Mouse (Mus musculus): ENCODE results near the gene Wscd2.

The Wscd2 gene

DNA sequence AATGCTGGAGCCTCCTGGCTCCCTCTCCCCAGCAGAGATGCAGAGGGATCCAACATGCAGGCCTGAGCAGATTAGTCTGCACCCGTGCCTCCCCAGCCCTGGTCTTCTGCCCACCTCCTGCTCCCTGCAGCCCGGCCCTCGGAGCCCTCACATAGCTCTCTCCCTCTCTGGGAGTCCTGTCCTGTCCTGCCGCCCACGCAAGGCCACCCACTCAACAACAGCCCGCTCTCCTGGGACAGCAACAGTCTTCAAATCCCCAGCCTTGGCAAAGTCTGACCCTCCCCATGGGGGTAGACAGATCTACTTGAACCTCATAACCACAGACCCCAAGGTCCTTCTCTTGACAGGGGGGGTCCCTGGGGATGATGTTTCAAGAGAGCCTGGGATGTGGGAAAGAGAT lies 120.4 kb downstream of the Wscd2 start:
- no peak for DNase-seq (ENCODE audit: low read depth, low spot score)

DNA sequence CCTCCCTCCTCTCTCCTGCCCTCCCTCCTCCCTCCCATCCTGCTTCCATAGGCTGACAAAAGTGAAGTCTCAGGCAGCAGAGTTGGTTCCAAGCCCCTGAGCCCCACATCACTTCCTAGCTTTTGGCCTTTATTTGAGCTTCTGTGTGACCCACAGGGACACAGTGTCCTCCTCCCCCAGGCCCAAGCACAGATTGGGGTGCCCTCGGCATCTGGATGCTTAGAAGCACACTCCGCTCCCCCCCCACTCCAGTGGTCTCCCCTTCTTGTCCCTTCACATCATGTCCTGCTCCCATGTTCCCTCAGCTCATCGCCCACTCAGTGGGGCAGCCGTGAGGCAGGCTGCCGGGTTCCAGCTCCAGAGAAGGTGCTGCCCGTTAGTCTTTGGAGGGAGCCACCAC lies 121.0 kb downstream of the Wscd2 start:
- DNase-seq (ENCODE audit: low read depth, low spot score): no peak

DNA sequence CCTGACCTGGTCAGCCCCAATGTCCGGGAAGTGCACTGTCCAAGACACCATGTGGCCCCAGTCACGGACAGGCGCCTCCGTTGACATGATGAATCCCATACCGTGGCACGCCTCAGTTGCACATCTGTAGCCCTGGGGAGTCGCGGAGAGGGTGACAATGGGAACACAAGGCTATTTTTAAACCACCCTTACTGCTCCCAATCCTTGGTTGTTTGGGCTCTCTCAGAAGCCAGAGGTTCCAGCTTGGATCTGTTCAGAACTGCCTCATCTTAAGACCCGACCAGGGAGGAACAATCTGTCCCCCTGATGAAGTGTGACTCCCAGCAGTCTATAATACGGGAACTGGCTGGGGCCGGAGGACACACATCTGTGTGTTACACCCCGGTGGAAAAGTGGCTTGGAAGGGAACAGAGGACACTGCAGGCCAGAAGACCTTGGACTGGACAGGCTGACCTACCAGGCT lies 121.7 kb downstream of the Wscd2 start:
- no peak for DNase-seq (ENCODE audit: low read depth, low spot score)

DNA sequence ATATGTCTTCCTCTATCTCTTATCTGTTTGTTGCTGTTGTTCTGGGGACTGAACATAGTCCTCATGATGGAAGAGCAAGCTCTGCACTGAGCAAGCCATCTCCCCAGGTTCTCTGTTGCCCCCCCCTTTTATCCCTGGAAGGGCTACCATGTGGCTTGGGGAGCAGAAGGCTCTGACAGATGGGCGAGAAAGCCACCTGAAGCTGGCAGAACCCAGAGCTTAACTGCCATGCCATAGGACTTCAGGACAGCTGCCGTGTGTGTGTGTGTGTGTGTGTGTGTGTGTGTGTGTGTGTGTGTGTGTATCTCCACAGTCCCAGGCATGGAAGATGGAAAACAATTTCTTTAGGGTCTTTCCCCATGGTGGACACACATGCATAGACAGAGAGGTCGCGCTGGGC lies 128.6 kb downstream of the Wscd2 start:
- no peak for DNase-seq (ENCODE audit: low read depth, low spot score)

DNA sequence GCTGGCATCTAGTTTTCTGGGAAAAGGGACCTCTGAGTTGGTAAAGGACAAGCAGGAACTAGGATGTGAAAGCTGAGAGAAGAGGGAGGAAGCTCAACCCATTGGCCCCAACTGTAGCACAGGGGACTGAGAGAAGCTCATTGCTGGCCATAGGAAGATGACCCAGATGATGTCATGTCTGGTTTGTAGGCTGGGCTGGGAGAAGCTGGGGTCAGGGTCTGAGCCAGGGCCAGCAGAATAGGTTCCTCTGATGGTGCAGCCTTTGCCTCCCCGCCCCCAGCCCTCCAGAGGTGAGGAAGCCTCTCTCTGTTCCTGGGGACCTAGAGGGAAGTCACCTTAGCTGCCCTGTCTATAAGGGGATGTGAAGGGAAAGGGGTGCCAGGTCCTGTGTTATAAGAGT lies 129.0 kb downstream of the Wscd2 start:
- no peak for DNase-seq (ENCODE audit: low read depth, low spot score)

DNA sequence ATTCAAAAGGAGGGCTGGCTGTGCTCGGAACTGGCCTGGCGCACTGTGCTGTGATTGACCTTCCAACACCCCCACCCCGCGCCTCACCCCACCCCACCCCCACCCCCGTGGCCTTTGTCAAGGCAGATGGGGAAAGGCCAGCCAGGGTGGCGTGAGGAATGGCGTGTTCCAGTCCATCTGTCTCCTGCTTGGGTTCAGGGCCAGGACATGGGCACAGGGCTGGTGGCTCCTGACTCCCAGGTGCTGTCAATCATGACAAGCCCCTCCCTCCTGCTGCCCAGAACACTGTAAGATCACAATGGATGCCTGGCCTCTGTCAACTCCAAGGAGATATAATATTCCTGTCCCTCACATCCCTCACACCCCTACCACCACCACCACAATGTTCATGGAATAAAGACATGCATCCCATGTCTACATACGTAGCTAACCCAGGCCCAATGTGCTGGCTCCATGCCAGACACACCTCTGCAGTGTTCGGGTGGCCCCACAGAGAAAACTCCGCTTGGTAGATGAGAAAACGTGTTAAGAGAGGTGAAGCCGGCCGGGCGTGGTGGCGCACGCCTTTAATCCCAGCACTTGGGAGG lies 130.1 kb downstream of the Wscd2 start:
- DNase-seq (ENCODE audit: low read depth, low spot score): no peak

DNA sequence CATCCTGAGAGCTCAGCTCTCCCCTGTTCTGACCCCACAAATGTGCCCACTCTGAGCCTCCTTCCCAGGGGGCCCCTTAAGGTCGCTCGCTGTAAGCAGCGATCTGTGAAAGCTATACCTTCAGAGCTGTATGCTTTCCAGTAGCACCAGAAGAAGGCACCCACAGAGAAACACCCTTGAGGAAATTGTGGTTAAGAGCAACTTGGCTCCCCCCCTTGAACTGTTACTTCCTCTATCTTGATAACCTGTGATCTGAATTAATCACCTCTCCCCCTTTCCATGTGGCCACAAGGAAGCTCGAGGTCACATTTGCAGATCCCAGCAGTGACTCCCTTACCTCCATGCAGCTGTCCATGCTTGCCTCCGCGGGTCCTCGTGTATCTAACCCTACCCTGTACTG lies 130.9 kb downstream of the Wscd2 start:
- DNase-seq (ENCODE audit: low read depth, low spot score): no peak

DNA sequence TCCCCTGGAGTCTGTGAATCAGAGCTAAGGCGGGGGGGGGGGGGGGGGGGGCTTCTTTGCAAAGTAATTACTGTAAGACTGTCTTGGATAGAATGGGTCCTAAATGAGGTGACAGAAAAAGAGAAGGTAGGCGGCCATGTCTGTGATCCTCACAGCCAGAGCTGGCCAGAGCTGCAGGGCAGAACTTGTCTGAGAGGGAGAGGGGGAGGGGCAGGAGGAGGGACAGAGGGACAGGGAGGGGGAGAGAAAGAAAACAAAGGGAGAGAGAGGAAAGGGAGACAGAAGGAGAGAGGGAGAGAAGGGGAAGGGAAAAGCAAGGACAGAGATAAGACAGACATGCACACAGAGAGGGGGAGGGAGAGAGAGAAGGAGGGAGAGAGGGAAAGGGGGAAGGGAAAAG lies 132.9 kb downstream of the Wscd2 start:
- DNase-seq (ENCODE audit: low read depth, low spot score): no peak

DNA sequence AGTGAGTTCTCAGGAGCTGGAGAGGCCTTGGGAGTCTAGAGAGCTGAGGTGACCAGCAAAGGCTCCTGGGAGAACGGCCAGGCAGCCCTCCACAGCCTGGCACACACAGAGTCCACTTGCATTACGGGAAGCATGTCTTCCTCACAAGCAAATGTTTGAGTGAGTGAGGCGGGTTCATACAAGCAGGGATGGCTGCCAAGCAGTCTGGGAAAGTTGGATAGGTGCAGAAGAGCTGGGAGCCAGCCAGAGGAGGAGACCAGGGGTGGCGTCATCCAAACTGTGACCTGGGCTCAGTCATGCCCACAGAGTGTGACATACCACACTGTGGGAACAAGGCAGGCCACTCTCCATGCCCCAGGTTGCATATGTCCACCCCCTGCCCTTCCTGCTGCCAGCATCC lies 134.9 kb downstream of the Wscd2 start:
- no peak for DNase-seq (ENCODE audit: low read depth, low spot score)

DNA sequence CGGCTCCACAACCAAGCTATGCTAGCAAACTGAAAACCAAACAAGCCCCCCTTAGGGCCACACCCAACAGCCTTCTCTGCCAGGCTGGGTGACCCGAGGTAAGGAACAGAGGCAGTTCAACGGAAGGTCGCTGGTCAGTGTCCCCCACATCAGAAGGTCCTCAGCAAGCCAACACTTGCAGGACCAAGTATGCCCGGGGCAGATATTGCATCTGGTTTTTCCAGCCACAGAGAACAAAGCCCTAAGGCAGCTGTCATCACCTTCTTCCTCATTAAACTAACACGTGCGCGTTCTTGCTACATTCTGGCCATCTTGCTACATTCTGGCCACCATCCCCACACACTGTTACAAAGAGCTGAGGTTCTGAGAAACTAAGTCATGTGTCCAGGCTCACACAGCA lies 136.2 kb downstream of the Wscd2 start:
- DNase-seq (ENCODE audit: low read depth, low spot score): no peak

DNA sequence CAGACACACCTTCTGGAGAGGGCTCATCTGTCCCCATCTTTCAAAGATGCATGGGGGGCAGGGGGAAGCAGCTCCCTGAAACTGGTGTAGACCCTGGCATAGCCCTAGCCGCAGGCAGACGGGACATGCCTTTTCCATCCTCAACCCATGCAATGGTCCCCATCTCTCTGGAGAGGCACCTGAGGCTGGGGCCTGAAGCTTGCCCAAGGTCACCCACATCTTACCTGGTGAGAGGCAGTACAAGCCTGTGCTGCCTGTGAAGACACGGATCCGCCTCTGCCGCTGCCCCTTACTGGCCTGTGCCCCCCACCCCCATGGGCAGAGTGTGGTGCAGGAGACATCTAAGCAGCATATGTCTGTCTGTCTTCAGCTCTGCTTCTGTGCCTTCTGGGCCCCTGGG lies 136.9 kb downstream of the Wscd2 start:
- DNase-seq (ENCODE audit: low read depth, low spot score): no peak

DNA sequence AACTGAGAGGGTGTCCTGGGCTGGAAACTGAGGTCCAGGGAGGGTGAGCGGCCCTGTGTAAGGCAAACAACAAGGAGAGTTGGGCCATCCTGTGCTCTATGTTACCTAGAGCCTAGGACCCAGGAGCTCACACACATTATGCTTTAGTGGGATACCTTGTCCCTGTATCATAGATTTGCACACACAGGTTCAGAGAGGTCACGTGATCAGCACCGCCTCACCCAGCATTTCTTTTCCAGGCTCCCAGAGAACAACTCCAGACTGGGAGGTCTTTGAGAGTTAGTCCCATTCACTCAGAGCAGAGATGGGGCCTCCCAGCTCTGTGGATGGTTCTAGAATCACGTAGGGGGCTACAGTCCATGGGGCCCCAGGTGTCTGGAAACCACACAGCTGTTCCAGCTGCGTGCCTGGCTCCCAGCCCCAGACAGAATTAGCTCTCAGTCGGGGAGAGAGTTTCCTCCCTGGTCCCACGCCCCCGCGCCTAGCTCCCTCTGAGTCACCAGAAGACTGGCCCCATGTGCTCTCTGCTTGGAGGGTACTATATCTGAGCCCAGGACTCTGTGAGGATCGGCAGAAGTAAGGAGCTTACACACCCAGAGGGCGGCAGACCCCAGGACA lies 137.8 kb downstream of the Wscd2 start:
- no peak for DNase-seq (ENCODE audit: low read depth, low spot score)

DNA sequence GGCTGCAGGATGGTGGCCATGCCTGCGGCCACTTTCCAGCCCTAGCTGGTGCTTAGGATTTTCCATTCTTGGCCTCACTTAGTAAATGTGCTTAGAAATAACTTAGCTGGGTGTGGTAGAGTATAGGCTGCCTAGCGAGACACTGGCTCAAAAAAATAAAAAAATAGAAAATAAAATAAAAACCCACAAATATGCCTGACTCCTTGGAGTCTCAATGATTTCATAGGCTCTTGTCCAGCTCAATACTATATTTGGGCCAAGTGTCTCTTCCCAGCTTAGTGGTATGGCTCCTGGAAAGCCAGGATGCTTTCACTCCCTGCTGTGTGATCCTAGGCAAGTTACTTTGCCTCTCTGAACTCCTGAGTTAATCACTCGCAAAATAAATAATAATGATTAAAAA lies 139.1 kb downstream of the Wscd2 start:
- no peak for DNase-seq (ENCODE audit: low read depth, low spot score)

DNA sequence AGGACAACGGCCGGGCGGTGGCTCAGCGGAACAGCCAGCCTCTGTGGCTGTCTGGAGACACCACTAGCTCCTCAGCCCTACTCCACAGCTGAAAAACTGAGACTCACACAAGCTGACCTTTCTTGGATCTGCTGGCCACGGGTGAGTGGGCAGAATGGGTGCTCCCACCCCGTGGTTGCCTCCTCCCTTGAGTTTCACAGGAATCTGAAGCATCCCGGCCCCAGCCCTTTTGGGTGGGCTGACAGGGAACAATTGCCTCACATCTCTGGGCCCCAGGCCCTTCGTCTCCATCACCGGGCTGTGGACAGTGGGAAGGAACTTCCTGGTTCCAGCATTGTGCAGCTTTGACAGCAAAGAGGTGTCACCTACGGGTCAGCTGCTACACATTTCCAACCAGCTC lies 140.0 kb downstream of the Wscd2 start:
- DNase-seq (ENCODE audit: low read depth, low spot score): no peak

DNA sequence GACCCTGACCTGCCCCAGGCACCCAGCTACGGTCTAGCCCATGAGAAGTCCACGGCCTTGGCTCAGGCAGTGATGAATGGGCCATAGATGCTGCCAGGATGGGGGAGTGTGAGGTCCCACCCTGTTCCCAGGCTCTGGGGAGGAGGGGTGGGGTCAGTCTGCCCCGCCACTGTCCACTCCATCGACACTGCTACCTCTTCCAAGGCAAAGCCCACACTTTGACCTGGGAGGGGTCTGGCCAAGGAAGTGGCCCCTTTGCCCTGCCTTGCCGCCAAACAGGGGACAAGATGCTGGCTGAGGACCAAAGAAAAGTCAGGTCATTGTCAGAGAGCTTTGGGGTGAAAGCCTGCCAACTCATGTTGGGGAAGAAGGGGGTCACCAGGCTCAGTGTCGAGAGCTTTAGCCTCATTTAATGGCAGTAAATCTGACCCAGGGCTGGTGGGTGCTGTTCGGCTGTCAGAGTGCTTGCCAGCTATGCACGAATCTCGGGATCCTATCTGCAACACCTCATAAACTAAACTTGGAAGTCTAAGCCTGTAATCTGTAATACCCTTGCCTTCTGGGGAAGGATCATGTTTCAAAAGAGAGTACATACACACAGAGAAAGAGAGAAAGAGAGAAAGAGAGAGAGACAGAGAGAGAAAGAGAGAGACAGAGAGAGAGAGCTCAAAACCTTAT lies 143.0 kb downstream of the Wscd2 start:
- no peak for DNase-seq (ENCODE audit: low read depth, low spot score)

DNA sequence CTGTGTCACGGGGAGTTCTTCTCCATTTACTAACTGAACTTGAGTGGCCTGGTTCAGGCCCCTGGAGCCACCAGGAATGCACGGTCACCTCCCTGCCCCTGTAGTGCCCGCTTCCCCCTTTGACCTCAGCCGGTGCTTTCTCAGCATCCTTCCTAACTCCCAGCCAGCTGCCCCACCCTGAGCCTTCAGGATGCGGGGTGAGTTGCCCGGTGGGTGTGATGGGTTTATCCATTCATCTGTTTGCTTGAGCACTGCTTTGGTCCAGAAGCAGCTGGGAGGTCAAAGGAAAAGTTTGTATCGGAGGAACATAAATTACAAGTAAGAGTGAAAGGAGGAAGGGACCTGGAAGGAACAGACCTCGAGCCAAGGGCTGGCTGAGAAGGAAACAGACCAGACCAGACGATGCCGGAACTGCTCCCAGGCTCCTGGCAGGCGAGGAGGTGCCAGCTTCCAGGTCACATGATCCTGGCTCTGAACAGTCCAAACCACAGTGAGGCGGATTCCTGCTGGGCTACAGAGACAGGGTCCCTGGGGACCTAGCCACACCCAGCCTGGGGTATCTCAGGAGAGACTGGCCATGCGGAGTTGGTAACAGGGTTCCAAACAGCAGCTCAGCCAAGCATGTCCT lies 144.0 kb downstream of the Wscd2 start:
- DNase-seq (ENCODE audit: low read depth, low spot score): no peak

DNA sequence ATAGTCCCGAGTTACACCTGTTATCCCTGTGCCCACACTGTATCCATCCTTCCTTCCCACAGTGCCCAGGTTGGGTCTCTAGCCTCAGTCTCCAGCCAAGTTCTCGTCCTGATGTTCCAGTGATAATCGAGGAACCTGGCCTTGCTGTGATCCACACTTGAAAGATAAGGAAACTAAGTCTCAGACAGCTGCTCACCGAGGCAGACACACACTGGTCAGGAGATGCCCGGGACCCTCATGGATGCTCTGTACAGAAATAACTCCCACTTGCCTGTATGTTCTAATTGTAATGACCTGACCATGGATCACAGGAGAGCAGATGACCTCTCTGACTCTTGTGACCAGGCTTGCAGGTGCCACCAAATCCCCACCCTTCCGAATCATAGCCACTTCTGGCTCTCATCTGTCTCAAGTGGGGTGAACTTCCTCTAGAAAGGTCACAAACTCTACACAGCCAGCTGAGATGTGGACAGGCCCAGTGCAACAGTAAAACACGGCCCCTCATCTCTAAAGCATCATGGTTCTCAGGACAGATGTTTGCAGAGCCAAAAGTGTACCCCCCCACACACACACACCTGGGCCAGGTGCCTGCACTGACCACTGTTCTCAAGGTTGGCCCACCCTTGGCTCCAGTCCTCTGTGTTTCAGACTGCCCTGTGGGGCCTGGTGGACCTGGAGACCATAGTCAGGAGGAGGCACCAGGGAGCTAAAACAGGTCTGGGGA lies 144.9 kb downstream of the Wscd2 start:
- DNase-seq (ENCODE audit: low read depth, low spot score): no peak

DNA sequence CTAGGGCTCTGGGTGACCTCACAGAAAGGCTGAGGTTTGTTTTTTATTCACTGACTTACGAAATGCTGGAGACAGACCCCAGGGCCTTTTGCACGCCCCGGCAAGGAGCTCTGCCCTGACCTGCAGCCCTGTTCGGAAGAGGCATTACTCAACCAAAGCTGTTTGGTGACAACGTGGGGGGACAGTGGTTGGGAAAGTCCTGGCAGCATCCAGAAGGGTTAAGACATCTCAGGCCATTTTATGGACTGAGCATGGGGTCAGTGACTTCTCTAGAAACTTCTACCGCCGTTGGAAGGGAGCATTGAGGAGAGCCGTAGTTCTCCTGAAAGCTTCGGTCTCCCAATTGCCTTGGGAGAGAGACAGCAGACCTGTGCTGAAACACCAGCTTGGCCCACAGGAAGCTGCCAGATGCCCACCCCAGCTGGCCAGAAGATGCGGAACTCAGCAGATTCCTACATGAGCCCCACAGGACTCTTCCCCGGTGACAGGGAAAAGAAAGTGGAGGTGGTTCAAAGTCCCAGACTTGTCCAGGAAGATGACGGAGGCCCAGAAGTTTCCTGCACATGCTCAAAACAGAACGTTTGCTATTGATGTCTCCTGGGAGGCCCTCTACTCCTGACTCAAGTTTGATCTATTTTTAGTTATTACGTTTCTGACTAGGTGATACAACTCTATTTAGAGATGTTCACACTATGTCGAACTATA lies 145.9 kb downstream of the Wscd2 start:
- DNase-seq (ENCODE audit: low read depth, low spot score): no peak

DNA sequence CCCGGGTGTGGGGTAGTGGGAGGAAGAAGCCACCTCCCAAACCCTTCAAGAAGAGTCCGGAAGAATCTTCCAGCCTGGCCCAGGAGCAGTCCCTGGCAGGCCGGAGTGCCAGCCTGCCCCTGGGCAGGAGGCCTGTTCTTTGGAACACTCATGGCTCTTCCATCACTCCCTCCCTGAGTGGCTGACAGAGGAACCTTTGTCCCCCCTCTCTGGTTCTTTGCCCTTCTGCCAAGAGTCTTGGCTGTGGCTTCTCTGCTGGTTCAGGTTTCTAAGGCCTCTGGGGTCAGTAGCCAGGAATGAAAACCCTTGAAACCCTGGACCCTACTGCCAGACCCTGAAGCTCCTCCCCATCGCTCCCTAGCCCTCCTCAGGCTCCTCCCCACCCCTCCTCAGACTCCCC lies 147.5 kb downstream of the Wscd2 start:
- DNase-seq (ENCODE audit: low read depth, low spot score): no peak

DNA sequence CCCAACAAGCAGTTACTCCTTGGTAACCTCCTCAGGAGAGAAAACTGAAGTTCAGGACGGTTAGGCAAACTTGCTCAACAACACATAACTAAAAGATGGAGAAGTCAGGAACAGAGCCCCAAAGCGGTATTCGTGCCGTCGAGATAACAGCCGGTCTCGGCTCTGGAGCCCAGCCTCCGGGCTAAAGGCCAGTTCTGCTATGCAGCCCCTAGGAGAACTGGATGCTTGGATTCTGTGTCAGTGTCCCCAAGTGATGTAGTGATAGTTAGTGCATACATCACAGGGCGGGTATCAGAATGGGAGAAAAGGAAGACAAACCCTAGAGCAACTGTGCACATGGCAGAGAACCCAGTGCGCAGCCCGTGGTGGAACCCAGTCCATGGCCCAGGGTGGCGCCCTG lies 147.9 kb downstream of the Wscd2 start:
- no peak for DNase-seq (ENCODE audit: low read depth, low spot score)

DNA sequence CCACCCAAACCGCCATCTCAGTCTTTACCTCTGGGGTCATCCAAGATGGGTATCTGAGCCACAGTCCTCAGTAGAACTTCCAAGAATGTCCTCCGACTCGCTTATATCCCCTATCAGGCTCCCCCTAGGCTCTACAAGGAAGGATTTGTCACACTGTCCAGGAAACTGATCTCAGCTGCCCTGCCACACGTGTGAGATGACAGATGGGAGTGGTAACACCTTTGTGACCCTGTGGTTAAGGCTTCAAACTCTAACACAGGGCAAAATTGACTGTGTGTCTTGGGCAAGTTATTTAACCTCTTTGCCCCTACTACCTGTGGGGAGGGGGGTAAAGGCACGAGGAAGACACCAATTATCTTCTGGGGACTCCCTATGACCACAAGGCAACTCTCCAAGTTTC lies 149.0 kb downstream of the Wscd2 start:
- DNase-seq (ENCODE audit: low read depth, low spot score): no peak

Measured in telencephalon, adult 2 months (tissue).